Mouse (Mus musculus) kidney, embryonic 15.5 days (tissue): Measurements from ENCODE around the gene Psph. TPM values are rescaled to one million over a fixed set of nuclear protein-coding genes. Genes with fewer than 3 reads are reported as not detected.

Source experiments
- ATAC-seq: fragments of 200-750 bp; cut with Nextera tagmentation; replicated peaks from 2 replicates; pipeline ENCODE4 v1.8.0; 2017; ENCODE audit warnings: moderate TSS enrichment; ENCODE audit not compliant: low FRiP score
- H3K27ac ChIP-seq: fragments of 300-500 bp; sonication (generic); 2 replicates; pipeline ENCODE4 v1.5.1; 2015; ENCODE audit warnings: mild to moderate bottlenecking, inconsistent platforms
- H3K27me3 ChIP-seq: fragments of 300-500 bp; sonication (generic); 2 replicates; pipeline ENCODE4 v1.6.1; 2015; ENCODE audit warnings: inconsistent platforms
- H3K36me3 ChIP-seq: fragments of 300-500 bp; sonication (generic); 2 replicates; pipeline ENCODE4 v1.6.1; 2015; ENCODE audit warnings: inconsistent platforms
- H3K4me1 ChIP-seq: fragments of 300-500 bp; sonication (generic); 2 replicates; pipeline ENCODE4 v1.6.1; 2015; ENCODE audit warnings: inconsistent platforms
- H3K4me2 ChIP-seq: fragments of 300-500 bp; sonication (generic); 2 replicates; pipeline ENCODE4 v1.6.1; 2015; ENCODE audit warnings: moderate library complexity, mild to moderate bottlenecking, inconsistent platforms
- H3K4me3 ChIP-seq: fragments of 300-500 bp; sonication (generic); replicated peaks from 2 replicates; pipeline ENCODE4 v1.5.1; 2015; ENCODE audit warnings: mild to moderate bottlenecking, inconsistent platforms
- H3K9ac ChIP-seq: fragments of 300-500 bp; sonication (generic); 2 replicates; pipeline ENCODE4 v1.6.1; 2015; ENCODE audit warnings: mild to moderate bottlenecking, inconsistent platforms
- H3K9me3 ChIP-seq: fragments of 300-500 bp; sonication (generic); replicated peaks from 2 replicates; pipeline ENCODE4 v1.6.1; 2016; ENCODE audit warnings: inconsistent platforms
- WGBS: fragments of 180-500 bp; shearing (Covaris S2); methylation state at CpG from one replicate; pipeline ENCODE4 v1.1.7; 2015; ENCODE audit warnings: mixed read lengths; 5-methylcytosine and 5-hydroxymethylcytosine counted together
- polyA plus RNA-seq: library from polyadenylated mRNA; unstranded; fragments of >200 nt; fragmentation: Nextera tagmentation; extraction: Ambion mirVana; gene quantifications from 2 replicates; pipeline ENCODE4 v1.2.1, GENCODE M21; 2015

The Psph gene
- polyA plus RNA-seq, 1 experiment from 2014 or later, result 59.8 TPM

- no peak overlapping the region for H3K27ac ChIP-seq
- 87% methylated on average over 10 of the region's 10 CpGs for WGBS
- H3K4me1 ChIP-seq, result no peaks in the 10 kb centered on the region
- H3K4me2 ChIP-seq, result no peak overlapping the region
- ATAC-seq, result no peak
- no peak overlapping the region for H3K4me3 ChIP-seq
- H3K9me3 ChIP-seq, result no peaks in the 10 kb centered on the region
- H3K36me3 ChIP-seq, result peaks cover 15% of the 10 kb centered on the region
- no peak overlapping the region for H3K9ac ChIP-seq
- H3K27me3 ChIP-seq, result no peaks in the 10 kb centered on the region
Observed at GRCm38 (mm10) chr5:129772433-129772832, 14.8 kb downstream of the Psph start.

- no peaks in the 10 kb centered on the region for H3K9me3 ChIP-seq
- peak overlapping the region; percentile 62 for H3K27ac ChIP-seq
- H3K27me3 ChIP-seq, result no peaks in the 10 kb centered on the region
- no peaks in the 10 kb centered on the region for H3K4me1 ChIP-seq
- ATAC-seq, result no peak
- H3K9ac ChIP-seq, result no peak overlapping the region
- 85% methylated on average over 23 of the region's 23 CpGs for WGBS
- H3K4me2 ChIP-seq, result no peak overlapping the region
- H3K36me3 ChIP-seq, result peaks cover 27% of the 10 kb centered on the region
- no peak overlapping the region for H3K4me3 ChIP-seq
Observed at GRCm38 (mm10) chr5:129770443-129771355, 16.6 kb downstream of the Psph start.

GRCm38 (mm10) chr5:129761865-129762540 is 25.2 kb downstream of the Psph start:
- Histone ChIP-seq H3K27ac (peak overlapping the region; percentile 87), H3K4me1 (0 out of 2 replicates have a peak, but pooled peaks cover 4% of the 10 kb centered on the region), H3K9me3 (no peaks in the 10 kb centered on the region), H3K4me2 (no peak overlapping the region), H3K4me3 (no peak overlapping the region), H3K27me3 (no peaks in the 10 kb centered on the region), H3K9ac (no peak overlapping the region), H3K36me3 (peaks cover 28% of the 10 kb centered on the region)
- WGBS, result 62% methylated on average over 18 of the region's 18 CpGs
- peak; percentile 93 for ATAC-seq

- Histone ChIP-seq H3K27ac (peak overlapping the region; percentile 87), H3K9ac (no peak overlapping the region), H3K36me3 (peaks cover 28% of the 10 kb centered on the region), H3K9me3 (no peaks in the 10 kb centered on the region), H3K27me3 (no peaks in the 10 kb centered on the region), H3K4me3 (no peak overlapping the region), H3K4me2 (no peak overlapping the region), H3K4me1 (0 out of 2 replicates have a peak, but pooled peaks cover 4% of the 10 kb centered on the region)
- 68% methylated on average over 13 of the region's 13 CpGs for WGBS
- no peak for ATAC-seq
Observed at GRCm38 (mm10) chr5:129759929-129760480, 27.2 kb downstream of the Psph start.

GRCm38 (mm10) chr5:129756886-129757285 is 30.4 kb downstream of the Psph start:
- Histone ChIP-seq H3K36me3 (peaks cover 55% of the 10 kb centered on the region), H3K4me1 (0 out of 2 replicates have a peak, but pooled peaks cover 4% of the 10 kb centered on the region), H3K27me3 (no peaks in the 10 kb centered on the region), H3K27ac (no peak overlapping the region), H3K9ac (no peak overlapping the region), H3K4me3 (no peak overlapping the region), H3K4me2 (no peak overlapping the region), H3K9me3 (no peaks in the 10 kb centered on the region)
- 91% methylated on average over 20 of the region's 20 CpGs for WGBS
- ATAC-seq, result no peak

- Histone ChIP-seq H3K27ac (no peak overlapping the region), H3K4me2 (no peak overlapping the region), H3K4me3 (no peak overlapping the region), H3K27me3 (no peaks in the 10 kb centered on the region), H3K9ac (no peak overlapping the region), H3K9me3 (no peaks in the 10 kb centered on the region), H3K4me1 (no peaks in the 10 kb centered on the region), H3K36me3 (peaks cover 89% of the 10 kb centered on the region)
- 78% methylated on average over 6 of the region's 6 CpGs for WGBS
- no peak for ATAC-seq
Observed at GRCm38 (mm10) chr5:129744050-129744449, 43.2 kb downstream of the Psph start.

- H3K4me3 ChIP-seq, result no peak overlapping the region
- 86% methylated on average over 7 of the region's 7 CpGs for WGBS
- H3K4me2 ChIP-seq, result no peak overlapping the region
- H3K36me3 ChIP-seq, result peaks cover 82% of the 10 kb centered on the region
- H3K27me3 ChIP-seq, result no peaks in the 10 kb centered on the region
- H3K4me1 ChIP-seq, result no peaks in the 10 kb centered on the region
- H3K27ac ChIP-seq, result no peak overlapping the region
- ATAC-seq, result no peak
- no peak overlapping the region for H3K9ac ChIP-seq
- no peaks in the 10 kb centered on the region for H3K9me3 ChIP-seq
Observed at GRCm38 (mm10) chr5:129742903-129743488, 44.3 kb downstream of the Psph start.

GRCm38 (mm10) chr5:129740976-129741375 is 46.3 kb downstream of the Psph start:
- Histone ChIP-seq H3K4me3 (no peak overlapping the region), H3K36me3 (peaks cover 64% of the 10 kb centered on the region), H3K9ac (no peak overlapping the region), H3K27me3 (no peaks in the 10 kb centered on the region), H3K4me1 (no peaks in the 10 kb centered on the region), H3K4me2 (no peak overlapping the region), H3K27ac (no peak overlapping the region), H3K9me3 (no peaks in the 10 kb centered on the region)
- WGBS, result 94% methylated on average over 1 of the region's 1 CpGs
- no peak for ATAC-seq

- peaks cover 47% of the 10 kb centered on the region for H3K4me1 ChIP-seq
- peaks cover 11% of the 10 kb centered on the region; the same call in 1 of the 2 replicates for H3K36me3 ChIP-seq
- H3K4me2 ChIP-seq, result no peak overlapping the region
- H3K9me3 ChIP-seq, result no peaks in the 10 kb centered on the region
- H3K9ac ChIP-seq, result no peak overlapping the region
- no peaks in the 10 kb centered on the region for H3K27me3 ChIP-seq
- H3K4me3 ChIP-seq, result no peak overlapping the region
- no peak overlapping the region for H3K27ac ChIP-seq
- no peak for ATAC-seq
- WGBS, result 75% methylated on average over 5 of the region's 5 CpGs
Observed at GRCm38 (mm10) chr5:129731021-129731420, 56.2 kb downstream of the Psph start.

- peaks cover 51% of the 10 kb centered on the region for H3K4me1 ChIP-seq
- peak overlapping the region; percentile 81; the same call in 1 of the 2 replicates for H3K27ac ChIP-seq
- ATAC-seq, result no peak; the same call in 1 of the 2 replicates
- peaks cover 9% of the 10 kb centered on the region; the same call in 1 of the 2 replicates for H3K36me3 ChIP-seq
- no peaks in the 10 kb centered on the region for H3K27me3 ChIP-seq
- H3K4me3 ChIP-seq, result no peak overlapping the region
- 56% methylated on average over 11 of the region's 11 CpGs for WGBS
- 0 out of 2 replicates have a peak overlapping the region, but pooled peaks have one; percentile 13 for H3K4me2 ChIP-seq
- H3K9ac ChIP-seq, result no peak overlapping the region; the same call in 1 of the 2 replicates
- no peaks in the 10 kb centered on the region for H3K9me3 ChIP-seq
Observed at GRCm38 (mm10) chr5:129730344-129730743, 56.9 kb downstream of the Psph start.

GRCm38 (mm10) chr5:129729286-129729685 is 58.0 kb downstream of the Psph start:
- Histone ChIP-seq H3K9ac (peak overlapping the region; percentile 34; the same call in 1 of the 2 replicates), H3K36me3 (peaks cover 5% of the 10 kb centered on the region; the same call in 1 of the 2 replicates), H3K9me3 (no peaks in the 10 kb centered on the region), H3K4me2 (peak overlapping the region; percentile 34), H3K4me1 (peaks cover 55% of the 10 kb centered on the region), H3K27ac (peak overlapping the region; percentile 81), H3K27me3 (no peaks in the 10 kb centered on the region), H3K4me3 (no peak overlapping the region)
- peak; percentile 25; the same call in 1 of the 2 replicates for ATAC-seq
- 21% methylated on average over 11 of the region's 11 CpGs for WGBS
